Mouse (Mus musculus) left cerebral cortex, postnatal 25 days (tissue): ENCODE measurements at regions not wholly inside any gene's neighbourhood (a gene's known extent, or its start where the extent isn't known, plus 50 kb on each side); places are given as distances from the start of the nearest gene placed in this dataset.

Experiments
- DNase-seq, 2 experiments: peaks; one replicate each; pipeline ENCODE4 v3.0.0; 2022; ENCODE audit warnings: low spot score in 2 of 2, mixed read lengths in 1 of 2
- intact Hi-C: fragments of 180-260 bp; cut with DNase I; formaldehyde crosslinking; loops from one replicate; pipeline ENCODE4 v1.15.1; 2025

- intact Hi-C loops: no loop called here
- DNase-seq: no peak
Measured at GRCm38 (mm10) chr12:70523379-70523778, 70.5 kb downstream of the Tmx1 start.

GRCm38 (mm10) chr12:70524703-70525102 lies 71.8 kb downstream of the Tmx1 start:
- DNase-seq: no peak
- intact Hi-C loops: no loop called here

DNA sequence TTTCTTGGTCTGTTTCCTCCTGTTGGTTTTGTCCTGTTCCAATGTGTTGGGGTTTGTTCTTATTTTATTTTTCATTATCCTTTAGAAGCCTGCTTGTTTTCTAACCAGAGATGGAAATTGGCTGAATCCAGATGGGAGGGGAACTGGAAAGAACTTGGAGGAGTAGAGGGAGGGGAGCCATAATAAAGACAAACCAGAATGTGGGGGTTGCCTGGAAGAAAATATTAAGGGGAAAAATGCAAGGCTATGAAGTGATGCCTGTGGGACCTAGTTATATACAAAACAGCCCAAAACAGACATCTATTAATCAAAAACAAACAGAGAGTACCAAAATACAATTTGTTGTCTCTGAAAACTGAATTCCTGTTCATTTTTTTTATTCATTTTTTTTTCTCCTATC lies 78.8 kb downstream of the Tmx1 start:
- intact Hi-C loops: no loop called here
- no peak for DNase-seq

- intact Hi-C loops: no loop called here
- no peak for DNase-seq
Measured at GRCm38 (mm10) chr12:70532225-70532624, 79.3 kb downstream of the Tmx1 start.

DNA sequence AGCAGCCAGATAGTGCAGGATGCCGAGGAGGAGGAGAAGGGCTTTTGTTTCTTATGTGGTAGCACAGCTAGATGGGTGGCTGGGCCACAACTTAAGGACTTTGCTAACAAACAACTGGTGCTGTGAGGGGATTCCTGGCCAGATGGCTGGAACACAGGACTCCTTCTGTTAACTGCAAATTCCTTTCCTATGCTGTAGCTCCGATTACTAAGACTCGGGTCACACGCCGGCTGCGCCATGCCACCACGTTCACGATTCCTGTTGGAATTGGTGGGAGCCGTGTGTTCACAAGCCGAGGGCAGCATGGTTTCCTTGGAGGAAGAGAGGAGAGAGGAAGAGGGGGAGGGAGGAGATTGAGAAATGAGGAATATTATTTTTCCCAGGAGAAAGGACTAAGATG lies 79.9 kb downstream of the Tmx1 start:
- no peak for DNase-seq

GRCm38 (mm10) chr12:70533375-70533935 lies 80.6 kb downstream of the Tmx1 start:
- DNase-seq: no peak
- intact Hi-C loops: no loop called here

More for the DNA sequence above, 79.9 kb downstream of the Tmx1 start:
- intact Hi-C loops: no loop called here

- intact Hi-C loops: no loop called here
- DNase-seq: no peak
Measured at GRCm38 (mm10) chr12:70539124-70539523, 86.2 kb downstream of the Tmx1 start.

- no peak for DNase-seq
- intact Hi-C loops: no loop called here
Measured at GRCm38 (mm10) chr12:70539856-70540255, 87.0 kb downstream of the Tmx1 start.

GRCm38 (mm10) chr12:70541432-70541831 lies 88.5 kb downstream of the Tmx1 start:
- intact Hi-C loops: no loop called here
- DNase-seq: no peak

DNA sequence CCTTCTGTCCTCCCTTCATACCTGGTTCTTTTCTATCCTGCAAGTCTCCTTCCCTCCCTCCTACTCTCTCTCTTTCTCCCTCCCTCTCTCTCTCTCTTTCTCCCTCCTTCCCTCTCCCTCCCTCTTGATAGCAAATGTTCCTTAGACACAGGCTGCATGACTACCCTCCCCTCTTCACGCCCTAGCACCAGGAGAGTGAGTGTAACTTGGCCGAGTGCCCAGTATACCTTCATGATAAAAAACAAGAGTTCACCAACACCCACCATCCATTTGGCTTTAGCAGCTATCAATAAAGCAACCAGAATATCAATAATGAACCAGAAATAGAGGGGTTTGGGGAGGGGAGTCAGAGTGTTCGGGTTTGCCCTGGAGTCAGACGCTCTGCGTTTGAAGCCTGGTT lies 90.4 kb downstream of the Tmx1 start:
- no peak for DNase-seq
- intact Hi-C loops: no loop called here

DNA sequence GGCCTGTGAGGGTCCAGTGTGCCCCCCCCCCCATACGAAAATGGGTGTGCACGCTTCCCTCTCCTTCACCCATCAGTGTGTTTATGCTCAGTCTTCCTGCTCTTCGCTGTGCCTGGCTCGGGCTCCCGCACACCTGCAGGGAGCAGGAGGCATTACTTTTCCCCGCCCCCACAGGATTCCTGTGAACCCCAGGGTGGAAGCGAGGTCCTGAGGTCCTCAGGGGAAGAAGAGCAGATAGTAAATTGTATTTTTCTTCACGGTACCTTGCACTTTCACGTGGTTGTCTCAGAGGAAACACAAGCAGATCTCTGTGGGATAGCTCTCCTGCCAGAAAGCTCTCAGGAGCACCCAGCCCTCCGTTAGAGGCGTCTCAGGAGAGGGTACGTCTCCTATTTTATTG lies 91.4 kb downstream of the Tmx1 start:
- intact Hi-C loops: no loop called here
- no peak for DNase-seq

DNA sequence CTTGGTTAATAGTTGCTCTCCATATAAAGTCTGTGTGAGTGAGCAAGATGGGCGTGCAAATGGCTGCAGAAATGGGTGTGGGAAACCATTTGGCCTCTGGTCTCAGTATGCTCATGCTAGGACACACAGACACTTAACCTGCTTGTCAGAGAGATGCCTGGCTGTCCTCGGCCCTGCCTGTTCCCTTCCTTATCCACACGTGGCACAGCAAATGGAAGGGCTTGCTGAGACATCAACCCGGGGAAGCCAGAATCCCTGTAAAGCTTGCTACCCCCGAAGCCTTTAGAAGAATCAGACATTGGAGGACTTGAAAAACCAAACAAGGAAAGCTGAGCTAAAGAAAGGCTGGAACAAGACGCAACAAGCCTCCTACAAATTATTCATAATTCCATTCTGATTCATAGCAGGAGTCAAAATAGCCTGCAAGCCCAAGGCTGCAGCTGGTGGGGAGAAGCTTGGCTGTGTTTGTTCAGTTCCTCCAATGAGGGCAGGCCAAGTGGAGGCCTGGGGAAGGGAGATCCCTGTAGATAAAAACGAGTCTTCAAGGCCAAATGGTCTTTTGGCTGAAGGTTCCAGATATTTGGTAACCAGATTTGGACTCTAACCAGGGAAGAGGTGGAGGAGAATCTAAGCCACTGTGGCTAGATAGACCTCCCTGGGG lies 92.1 kb downstream of the Tmx1 start:
- intact Hi-C loops: loop anchor here (1.0 to 5.0 kb wide), 2 partner anchors 79 to 152 kb away; no protein-coding TSS in a partner anchor
- DNase-seq: peak; percentile 23 to 84

DNA sequence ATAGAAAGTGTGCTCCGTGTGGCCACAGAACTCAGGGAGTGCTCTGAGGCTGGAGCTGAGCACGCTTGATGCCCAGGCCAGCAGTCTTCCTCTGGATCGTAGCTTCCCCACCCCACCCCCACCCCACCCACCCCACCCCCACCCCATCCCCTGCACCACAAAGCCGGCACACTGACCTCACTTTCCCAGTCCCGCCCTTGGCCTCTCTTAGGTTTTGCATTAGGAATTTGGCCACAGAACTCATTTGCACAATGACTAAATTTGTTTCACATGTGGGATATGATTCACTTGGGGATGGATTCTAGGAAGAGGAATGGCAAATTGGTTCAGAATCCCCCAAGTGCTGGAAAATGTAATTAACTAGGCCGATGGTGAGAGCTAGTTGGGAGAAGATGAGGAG lies 94.3 kb downstream of the Tmx1 start:
- intact Hi-C loops: loop anchor here (5.0 kb wide), 1 partner anchor 150 kb away; no protein-coding TSS in a partner anchor
- DNase-seq: peak in 1 of 2 experiments; percentile 38

- no peak for DNase-seq
- intact Hi-C loops: loop anchor here (5.0 kb wide), 1 partner anchor 148 kb away; no protein-coding TSS in a partner anchor
Measured at GRCm38 (mm10) chr12:70549296-70549695, 96.4 kb downstream of the Tmx1 start.

- intact Hi-C loops: no loop called here
Measured at GRCm38 (mm10) chr12:70553866-70554265, 101.0 kb downstream of the Tmx1 start.

DNA sequence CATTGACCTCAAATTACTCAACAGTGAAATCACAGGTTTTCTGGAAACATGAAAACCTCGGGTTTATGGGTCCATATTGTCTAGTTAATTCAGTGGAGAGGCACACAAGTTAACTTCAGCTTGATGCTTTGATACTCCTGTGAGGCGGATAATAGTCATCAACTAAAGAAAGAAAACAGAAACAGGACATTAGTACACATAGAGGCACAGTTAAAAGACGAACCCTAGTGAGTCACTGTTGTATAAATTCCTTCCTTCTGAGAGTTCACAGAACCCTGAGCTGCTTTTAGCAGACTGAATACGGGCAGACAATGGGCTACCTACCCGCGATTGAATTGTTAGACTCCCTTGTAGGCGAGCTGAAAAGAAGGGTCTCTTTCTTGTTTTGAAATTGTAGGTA lies 101.7 kb downstream of the Tmx1 start:
- no peak for DNase-seq
- intact Hi-C loops: no loop called here

More at GRCm38 (mm10) chr12:70553866-70554265, 101.0 kb downstream of the Tmx1 start:
- DNase-seq: no peak

DNA sequence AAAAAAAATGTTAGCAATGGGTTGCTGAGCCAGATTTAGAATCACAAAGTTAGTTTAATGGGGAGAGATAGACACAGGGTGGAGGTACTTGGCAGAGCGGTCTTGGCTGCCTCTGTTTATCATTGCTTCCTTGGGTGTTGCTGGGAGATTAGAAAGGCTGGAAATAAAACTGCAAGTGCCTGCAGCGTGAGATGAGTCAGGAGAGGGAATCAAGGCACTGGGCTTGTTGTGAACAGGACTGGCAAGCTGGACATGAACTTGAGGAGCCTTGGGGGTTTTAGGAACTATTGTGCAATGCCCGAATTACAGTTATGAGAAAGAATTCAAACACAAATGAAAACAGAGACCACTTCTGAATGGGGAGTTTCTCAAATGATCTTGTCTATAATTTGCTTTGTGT lies 102.8 kb downstream of the Tmx1 start:
- DNase-seq: peak in 1 of 2 experiments; percentile 27
- intact Hi-C loops: no loop called here

GRCm38 (mm10) chr12:70556820-70557219 lies 103.9 kb downstream of the Tmx1 start:
- DNase-seq: no peak
- intact Hi-C loops: no loop called here

DNA sequence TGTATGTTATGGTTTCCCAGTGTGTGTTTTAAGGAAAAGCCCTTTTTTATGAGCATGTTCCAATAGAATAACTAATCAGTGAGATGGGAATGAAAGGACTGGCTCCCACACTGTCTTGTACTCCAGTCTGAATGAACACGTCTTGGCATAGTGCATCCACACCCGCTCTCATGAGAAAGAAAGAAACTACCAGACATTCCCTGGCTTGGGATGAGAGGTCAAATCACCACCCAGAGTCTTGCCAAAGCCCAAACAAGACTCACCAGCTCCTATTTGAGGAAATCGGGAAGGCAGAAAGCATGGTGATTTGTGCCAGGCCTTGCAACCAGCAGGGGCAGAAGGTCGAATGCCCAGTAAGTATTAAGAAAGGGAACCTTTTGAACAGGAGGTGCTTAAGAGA lies 110.6 kb downstream of the Tmx1 start:
- no peak for DNase-seq
- intact Hi-C loops: no loop called here

GRCm38 (mm10) chr12:70575665-70576064 lies 122.8 kb downstream of the Tmx1 start:
- intact Hi-C loops: no loop called here

DNA sequence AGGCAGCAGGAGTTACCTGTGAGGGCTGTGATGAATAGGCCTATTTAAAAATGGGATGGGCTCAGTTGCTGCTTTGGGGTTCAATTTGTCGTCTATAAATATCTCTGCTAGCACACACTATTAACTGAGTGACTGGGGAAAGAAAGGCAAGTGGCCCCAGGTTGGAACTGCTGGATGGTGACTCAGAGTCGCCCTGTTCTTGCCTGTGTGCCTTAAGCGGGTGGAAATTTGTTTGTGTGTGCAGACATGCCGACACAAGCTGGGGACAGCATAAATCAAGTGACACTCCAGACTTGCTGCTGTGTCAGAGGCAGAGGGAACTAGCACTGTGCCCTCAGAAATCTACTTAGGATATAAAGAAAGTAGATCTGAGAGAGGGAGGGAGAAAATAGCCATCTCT lies 124.9 kb downstream of the Tmx1 start:
- no peak for DNase-seq
- intact Hi-C loops: no loop called here

More at GRCm38 (mm10) chr12:70575665-70576064, 122.8 kb downstream of the Tmx1 start:
- DNase-seq: no peak
